Mouse (Mus musculus) kidney, adult 2 months (tissue): ENCODE data around the gene Tmem256. TPM values are rescaled to one million over a fixed set of nuclear protein-coding genes. Genes with fewer than 3 reads are reported as not detected.

Source experiments
- DNase-seq: peaks from one replicate; pipeline ENCODE4 v3.0.0; 2021
- H3K27ac ChIP-seq: fragments of 200-500 bp; 2 replicates; pipeline ENCODE4 v1.5.1; 2012; ENCODE audit warnings: low read depth, low read length, control low read depth, inconsistent platforms; ENCODE audit not compliant: insufficient read depth
- H3K27me3 ChIP-seq: fragments of 200-500 bp; replicated peaks from 2 replicates; pipeline ENCODE4 v1.6.1; 2012; ENCODE audit warnings: mild to moderate bottlenecking, moderate library complexity, low read length, inconsistent platforms; ENCODE audit not compliant: control insufficient read depth, insufficient read depth
- H3K36me3 ChIP-seq: fragments of 200-500 bp; 2 replicates; pipeline ENCODE4 v1.6.1; 2012; ENCODE audit warnings: mild to moderate bottlenecking, moderate library complexity, low read length, inconsistent platforms; ENCODE audit not compliant: control insufficient read depth, insufficient read depth
- H3K4me1 ChIP-seq: fragments of 200-500 bp; 2 replicates; pipeline ENCODE4 v1.6.1; 2011; ENCODE audit warnings: low read length; ENCODE audit not compliant: control insufficient read depth, insufficient read depth
- H3K4me3 ChIP-seq: fragments of 200-500 bp; 2 replicates; pipeline ENCODE4 v1.5.1; 2011; ENCODE audit warnings: mild to moderate bottlenecking, low read depth, low read length, control low read depth; ENCODE audit not compliant: insufficient read depth
- CTCF ChIP-seq: fragments of 200-500 bp; conservative IDR thresholded peaks from 2 replicates; pipeline ENCODE4 v1.5.1; 2011; ENCODE audit warnings: low read depth, mild to moderate bottlenecking, control low read depth, low read length, moderate library complexity, mixed read lengths; ENCODE audit not compliant: insufficient read depth, insufficient read length
- POLR2A ChIP-seq: fragments of 200-500 bp; IDR thresholded peaks from one replicate; pipeline ENCODE4 v1.6.1; 2011; ENCODE audit warnings: low read depth, low read length, control low read depth
- WGBS: fragments of 180-500 bp; shearing (Covaris S2); methylation state at CpG from one replicate; pipeline ENCODE4 v1.1.7; 2018; 5-methylcytosine and 5-hydroxymethylcytosine counted together
- polyA plus RNA-seq: library from polyadenylated mRNA; depleted of rRNA; stranded (reverse); fragments of >200 nt; gene quantifications from 2 replicates; pipeline ENCODE4 v1.2.3, GENCODE M21; 2012

Tmem256 gene
- polyA plus RNA-seq, 1 experiment, result 551 TPM

DNA sequence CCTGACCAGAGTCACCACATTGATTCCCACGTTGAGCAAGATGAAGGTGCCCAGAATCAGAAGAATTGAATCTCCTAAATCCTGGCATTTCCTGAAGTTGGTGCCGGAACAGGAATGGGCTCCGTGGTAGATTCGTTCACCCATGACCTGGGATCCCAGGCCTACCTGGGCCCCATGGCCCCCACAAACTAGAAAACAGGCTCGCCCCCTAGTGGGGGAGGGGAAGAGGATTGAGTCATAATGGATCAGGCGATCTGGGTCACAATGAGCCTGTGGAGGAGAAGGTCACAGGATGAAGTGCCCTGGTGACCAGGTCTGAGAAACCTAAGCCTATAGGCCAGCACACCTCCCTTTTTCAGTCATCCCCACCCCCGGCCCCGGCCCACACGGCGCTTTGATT, 23.2 kb upstream of the Tmem256 start, which contains the start of gene Gm39566:
Gm39566 (minus strand) TSS at position 144 of the 400 bp plus-strand sequence.
- DNase-seq, result no peak
- no peak within 1 kb of the TSS for H3K27ac ChIP-seq
- no peaks in the 10 kb centered on the region for H3K36me3 ChIP-seq
- no peak within 1 kb of the TSS for H3K4me3 ChIP-seq
- no peaks in the 10 kb centered on the region for H3K27me3 ChIP-seq
- H3K4me1 ChIP-seq, result no peaks in the 10 kb centered on the region
- no peak for TF ChIP-seq POLR2A
- TF ChIP-seq CTCF, result no peak
- 44% methylated on average over 10 of the region's 10 CpGs for WGBS

DNA sequence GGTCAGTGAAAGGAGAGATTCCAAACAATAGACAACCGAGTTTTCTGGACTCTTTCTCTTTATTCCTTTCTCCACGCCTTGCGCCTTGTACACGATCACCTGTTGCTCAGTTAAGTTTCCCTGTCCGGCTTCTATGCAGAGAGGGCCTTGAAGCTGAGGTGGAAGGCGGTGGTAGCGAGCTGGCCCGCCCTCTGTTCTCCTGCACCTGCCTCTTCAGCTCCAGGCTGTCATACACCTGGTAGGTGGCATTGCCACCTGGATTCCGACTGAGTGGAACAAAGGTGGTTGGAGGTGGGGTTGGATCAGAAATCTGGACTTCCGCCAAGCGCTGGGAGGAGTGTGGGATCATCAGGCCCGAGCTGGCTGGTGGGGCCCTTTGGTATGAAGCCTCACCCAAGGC, 21.8 kb upstream of the Tmem256 start:
- Histone ChIP-seq H3K4me1 (no peaks in the 10 kb centered on the region), H3K27me3 (no peaks in the 10 kb centered on the region), H3K27ac (no peak overlapping the region), H3K4me3 (no peak overlapping the region), H3K36me3 (no peaks in the 10 kb centered on the region)
- no peak for DNase-seq
- TF ChIP-seq CTCF (no peak), POLR2A (no peak)
- WGBS, result 90% methylated on average over 12 of the region's 12 CpGs

DNA sequence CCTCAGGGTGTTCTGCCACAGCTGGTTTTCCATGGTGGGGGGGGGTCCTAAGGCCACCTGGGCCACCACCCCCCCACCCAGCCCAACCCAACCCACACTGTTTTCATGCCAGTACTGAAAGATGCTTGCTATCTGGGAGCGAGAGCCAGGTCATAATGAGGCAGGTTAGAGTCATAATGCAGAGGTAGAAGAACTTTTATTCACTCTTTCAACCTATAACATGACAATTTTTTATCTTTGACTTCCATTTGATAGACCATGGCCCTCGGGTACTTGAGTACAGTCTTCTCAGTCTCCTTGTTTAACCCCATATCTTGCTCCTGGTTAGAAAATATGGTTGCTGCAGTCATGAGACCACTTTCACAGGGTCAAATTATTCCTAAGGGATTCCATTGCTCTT, 19.9 kb upstream of the Tmem256 start, which contains the start of gene Spem2:
Spem2 (minus strand) TSS at position 101 of the 400 bp plus-strand sequence.
- TF ChIP-seq CTCF (no peak), POLR2A (no peak)
- 80% methylated on average over 2 of the region's 2 CpGs for WGBS
- no peaks in the 10 kb centered on the region for H3K36me3 ChIP-seq
- DNase-seq, result no peak
- no peak within 1 kb of the TSS for H3K4me3 ChIP-seq
- H3K27me3 ChIP-seq, result no peaks in the 10 kb centered on the region
- no peak within 1 kb of the TSS for H3K27ac ChIP-seq
- H3K4me1 ChIP-seq, result no peaks in the 10 kb centered on the region

DNA sequence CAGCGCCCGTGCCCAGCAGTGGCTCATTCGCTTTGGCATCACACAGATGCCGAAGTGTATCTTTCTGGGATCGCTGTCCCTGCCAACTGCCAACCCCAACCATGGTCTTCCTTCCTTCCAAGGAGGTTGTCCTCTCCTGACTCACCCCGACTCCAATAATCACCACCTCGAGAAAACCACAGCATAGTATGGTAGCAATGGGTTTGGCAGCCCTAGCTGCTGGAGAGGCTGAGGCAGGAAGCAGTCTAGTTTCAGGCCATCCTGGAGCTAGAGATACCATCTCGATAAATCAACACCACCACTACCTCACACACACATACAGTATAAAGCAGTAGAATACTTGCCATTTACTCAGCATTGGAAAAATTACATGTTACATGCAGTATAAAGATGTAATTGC, 19.4 kb upstream of the Tmem256 start:
- Histone ChIP-seq H3K4me3 (no peak overlapping the region), H3K27ac (no peak overlapping the region), H3K27me3 (no peaks in the 10 kb centered on the region), H3K36me3 (no peaks in the 10 kb centered on the region), H3K4me1 (no peaks in the 10 kb centered on the region)
- DNase-seq, result no peak
- WGBS, result 87% methylated on average over 8 of the region's 8 CpGs
- TF ChIP-seq POLR2A (no peak), CTCF (no peak)

DNA sequence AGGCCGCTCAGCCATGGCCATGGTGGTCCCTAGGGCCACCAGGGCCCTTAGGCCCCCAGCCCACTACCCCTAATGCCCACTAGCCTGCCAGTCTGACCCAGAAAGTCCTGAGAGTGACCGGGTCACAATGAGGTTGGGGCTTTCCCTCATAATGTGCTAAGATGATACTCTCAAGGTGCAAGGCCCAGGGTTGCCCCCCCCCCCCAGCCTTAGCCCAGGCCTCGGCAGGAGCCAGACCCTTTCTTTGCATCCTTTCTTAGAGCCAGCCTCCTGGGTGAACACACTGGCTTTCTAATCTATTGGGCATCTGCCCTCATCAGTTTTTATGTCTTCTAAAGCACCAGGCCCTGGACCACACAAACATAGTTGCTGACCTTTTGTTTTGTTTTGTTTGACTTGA, 16.2 kb upstream of the Tmem256 start, which contains the start of gene Spem1:
Spem1 (minus strand) TSS at position 101 of the 400 bp plus-strand sequence.
- no peaks in the 10 kb centered on the region for H3K27me3 ChIP-seq
- no peaks in the 10 kb centered on the region for H3K4me1 ChIP-seq
- H3K36me3 ChIP-seq, result no peaks in the 10 kb centered on the region
- no peak for TF ChIP-seq POLR2A
- no peak for TF ChIP-seq CTCF
- WGBS, result 86% methylated on average over 3 of the region's 3 CpGs
- no peak within 1 kb of the TSS for H3K4me3 ChIP-seq
- DNase-seq, result no peak
- no peak within 1 kb of the TSS for H3K27ac ChIP-seq

DNA sequence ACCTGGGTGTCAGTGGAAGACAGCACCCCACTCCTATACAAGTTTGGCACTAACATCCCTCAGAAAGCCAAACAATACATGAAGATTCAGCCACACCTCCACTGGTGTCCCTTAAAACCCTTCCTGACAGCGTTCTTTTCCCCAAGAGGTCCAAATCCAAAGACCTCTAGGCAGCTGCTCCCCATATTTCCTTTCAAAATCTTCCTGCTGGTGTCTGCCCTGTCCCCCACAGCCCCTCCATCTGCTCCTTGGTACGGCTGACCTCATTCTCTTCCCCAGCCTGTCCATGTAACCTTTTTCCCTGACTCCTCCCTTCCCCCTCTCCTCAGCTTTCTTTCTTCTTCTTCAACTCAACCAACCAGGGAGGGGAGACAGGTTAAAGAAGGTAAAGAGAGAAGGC, 14.9 kb upstream of the Tmem256 start:
- no peaks in the 10 kb centered on the region for H3K36me3 ChIP-seq
- TF ChIP-seq POLR2A (no peak), CTCF (no peak)
- WGBS, result 46% methylated on average over 2 of the region's 2 CpGs
- no peak for DNase-seq
- H3K27ac ChIP-seq, result no peak overlapping the region
- no peaks in the 10 kb centered on the region for H3K27me3 ChIP-seq
- H3K4me1 ChIP-seq, result no peaks in the 10 kb centered on the region
- H3K4me3 ChIP-seq, result no peak overlapping the region

DNA sequence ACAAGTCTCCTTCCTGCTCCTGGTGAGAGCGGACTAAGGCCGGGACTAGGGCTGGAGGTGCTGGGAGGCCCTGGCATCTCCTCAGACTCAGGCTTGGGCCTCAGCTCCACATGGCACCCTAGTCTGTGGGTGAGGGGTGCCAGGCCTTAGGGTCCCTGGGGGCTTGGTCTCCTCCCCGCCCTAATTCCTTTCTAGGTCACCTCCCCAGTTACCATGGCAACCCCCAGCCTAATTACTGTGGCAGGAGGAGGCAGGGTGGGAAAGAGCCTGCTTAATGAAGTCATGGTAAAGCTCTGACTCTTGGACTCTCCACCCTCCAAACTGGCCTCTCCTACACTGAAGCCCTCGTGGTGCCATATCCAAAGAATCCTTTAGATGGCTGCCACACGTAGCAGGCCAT, 9.5 kb upstream of the Tmem256 start:
- H3K27ac ChIP-seq, result no peak overlapping the region
- no peaks in the 10 kb centered on the region for H3K4me1 ChIP-seq
- H3K36me3 ChIP-seq, result no peaks in the 10 kb centered on the region
- H3K4me3 ChIP-seq, result no peak overlapping the region
- H3K27me3 ChIP-seq, result no peaks in the 10 kb centered on the region
- no peak for DNase-seq
- TF ChIP-seq CTCF (no peak), POLR2A (no peak)
- 74% methylated on average over 5 of the region's 5 CpGs for WGBS
